Mouse (Mus musculus) heart, embryonic 14.5 days (tissue): ENCODE results near the gene Pdcl. TPM values are rescaled to one million over a fixed set of nuclear protein-coding genes. Genes with fewer than 3 reads are reported as not detected.

Experiments used
- ATAC-seq: fragments of 200-750 bp; cut with Nextera tagmentation; 2 replicates; pipeline ENCODE4 v1.8.0; 2017; ENCODE audit warnings: low read depth, moderate TSS enrichment; ENCODE audit not compliant: insufficient number of reproducible peaks, insufficient read depth, low FRiP score
- H3K27ac ChIP-seq, 2 experiments: fragments of 200-500 bp in 1 of 2; fragments of 300-500 bp in 1 of 2; sonication (generic) in 1 of 2; replicated peaks in 1 of 2; 2 replicates each; pipeline ENCODE4 v1.5.1; 2012 to 2014; ENCODE audit warnings: low read depth in 2 of 2, low read length in 2 of 2, control low read depth in 1 of 2, mild to moderate bottlenecking in 1 of 2, mixed read lengths in 1 of 2; ENCODE audit not compliant: control insufficient read depth in 1 of 2, insufficient read depth in 1 of 2
- H3K27me3 ChIP-seq: fragments of 300-500 bp; sonication (generic); 2 replicates; pipeline ENCODE4 v1.6.1; 2014; ENCODE audit warnings: mild to moderate bottlenecking, low read length, control low read depth; ENCODE audit not compliant: control insufficient read depth, insufficient read depth
- H3K36me3 ChIP-seq: fragments of 300-500 bp; sonication (generic); 2 replicates; pipeline ENCODE4 v1.6.1; 2014; ENCODE audit warnings: mild to moderate bottlenecking, control low read depth, low read length, mixed read lengths; ENCODE audit not compliant: control insufficient read depth, insufficient read depth
- H3K4me1 ChIP-seq, 2 experiments: fragments of 200-500 bp in 1 of 2; fragments of 300-500 bp in 1 of 2; sonication (generic) in 1 of 2; 2 replicates each; pipeline ENCODE4 v1.6.1; 2012 to 2014; ENCODE audit warnings: low read length in 2 of 2, control low read depth in 1 of 2, mixed read lengths in 1 of 2; ENCODE audit not compliant: control insufficient read depth in 2 of 2, insufficient read depth in 2 of 2
- H3K4me2 ChIP-seq: fragments of 300-500 bp; sonication (generic); 2 replicates; pipeline ENCODE4 v1.6.1; 2014; ENCODE audit warnings: mild to moderate bottlenecking, low read length
- H3K4me3 ChIP-seq, 2 experiments: fragments of 200-500 bp in 1 of 2; fragments of 300-500 bp in 1 of 2; sonication (generic) in 1 of 2; 2 replicates each; pipeline ENCODE4 v1.5.1; 2012 to 2014; ENCODE audit warnings: low read length in 2 of 2, mild to moderate bottlenecking in 2 of 2, control low read depth in 1 of 2, low read depth in 1 of 2, moderate library complexity in 1 of 2; ENCODE audit not compliant: control insufficient read depth in 1 of 2, insufficient read depth in 1 of 2
- H3K9ac ChIP-seq: fragments of 300-500 bp; sonication (generic); 2 replicates; pipeline ENCODE4 v1.6.1; 2014; ENCODE audit warnings: mild to moderate bottlenecking, low read length
- H3K9me3 ChIP-seq: fragments of 300-500 bp; sonication (generic); 2 replicates; pipeline ENCODE4 v1.6.1; 2016; ENCODE audit warnings: low read length, control low read depth; ENCODE audit not compliant: control insufficient read depth
- WGBS: fragments of 180-500 bp; shearing (Covaris S2); extraction: QIAGEN DNeasy Blood & Tissue Kit; methylation state at CpG from one replicate; pipeline ENCODE4 v1.1.7; 2014; 5-methylcytosine and 5-hydroxymethylcytosine counted together
- polyA plus RNA-seq: library from polyadenylated mRNA; unstranded; fragments of >200 nt; fragmentation: Nextera tagmentation; extraction: Ambion mirVana; gene quantifications from 2 replicates; pipeline ENCODE4 v1.2.1, GENCODE M21; 2014

Gene Pdcl
- 35.7 and 39.4 TPM in 2 replicates for polyA plus RNA-seq

- H3K9ac ChIP-seq, result peak within 1 kb of the TSS; percentile 83
- H3K4me3 ChIP-seq, result peak within 1 kb of the TSS; percentile 64 to 67
- no peaks in the 10 kb centered on the region for H3K27me3 ChIP-seq
- peak within 1 kb of the TSS; percentile 95 to 96 for H3K27ac ChIP-seq
- H3K36me3 ChIP-seq, result peaks cover 33% of the 10 kb centered on the region
- peak; percentile 100 for ATAC-seq
- H3K9me3 ChIP-seq, result no peaks in the 10 kb centered on the region
- peak within 1 kb of the TSS; percentile 79 for H3K4me2 ChIP-seq
- peaks cover 4 to 12% of the 10 kb centered on the region in 2 experiments; a peak in 3 of 4 replicates for H3K4me1 ChIP-seq
- 2% methylated on average over 42 of the region's 42 CpGs for WGBS
Measured at GRCm38 (mm10) chr2:37358633-37359540, at the start of gene Pdcl. Pdcl (minus strand) TSS chr2:37359332.

GRCm38 (mm10) chr2:37395539-37395938, 36.4 kb upstream of the Pdcl start:
- Histone ChIP-seq H3K27me3 (no peaks in the 10 kb centered on the region), H3K9ac (no peak overlapping the region), H3K4me3 (no peak overlapping the region), H3K36me3 (peaks cover 57% of the 10 kb centered on the region), H3K27ac (no peak overlapping the region), H3K9me3 (no peaks in the 10 kb centered on the region), H3K4me1 (no peaks in the 10 kb centered on the region), H3K4me2 (no peak overlapping the region)
- WGBS, result 54% methylated on average over 1 of the region's 1 CpGs
- ATAC-seq, result no peak

- H3K27ac ChIP-seq, result no peak overlapping the region
- H3K4me2 ChIP-seq, result no peak overlapping the region
- H3K9ac ChIP-seq, result no peak overlapping the region
- H3K27me3 ChIP-seq, result no peaks in the 10 kb centered on the region
- no peak for ATAC-seq
- no peaks in the 10 kb centered on the region for H3K4me1 ChIP-seq
- no peak overlapping the region for H3K4me3 ChIP-seq
- WGBS, result 94% methylated on average over 9 of the region's 9 CpGs
- H3K9me3 ChIP-seq, result no peaks in the 10 kb centered on the region
- peaks cover 69% of the 10 kb centered on the region for H3K36me3 ChIP-seq
Measured at GRCm38 (mm10) chr2:37382921-37383320, 23.8 kb upstream of the Pdcl start.

DNA sequence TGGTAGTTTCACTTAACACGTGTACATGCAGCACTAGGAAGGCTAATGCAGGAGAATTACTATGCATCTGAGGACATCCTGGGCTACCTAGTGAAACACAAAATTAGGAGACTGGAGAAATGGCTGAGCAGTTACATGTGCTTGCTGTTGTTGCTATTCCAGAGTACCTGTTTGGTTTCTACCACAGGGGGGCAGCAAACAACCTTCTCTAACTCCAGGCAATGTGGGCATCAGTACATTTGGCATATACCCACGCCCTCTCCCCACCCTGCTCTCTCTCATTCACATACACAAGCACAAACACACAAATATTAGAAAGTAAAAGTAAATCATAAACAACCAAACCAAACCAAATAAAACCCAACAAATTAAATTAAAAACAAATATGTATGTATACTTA, 21.1 kb upstream of the Pdcl start:
- WGBS, result 68% methylated on average over 2 of the region's 2 CpGs
- no peaks in the 10 kb centered on the region for H3K27me3 ChIP-seq
- ATAC-seq, result no peak
- H3K27ac ChIP-seq, result no peak overlapping the region
- no peak overlapping the region for H3K4me3 ChIP-seq
- no peak overlapping the region for H3K9ac ChIP-seq
- H3K4me1 ChIP-seq, result no peaks in the 10 kb centered on the region
- no peak overlapping the region for H3K4me2 ChIP-seq
- H3K9me3 ChIP-seq, result no peaks in the 10 kb centered on the region
- peaks cover 79% of the 10 kb centered on the region for H3K36me3 ChIP-seq

DNA sequence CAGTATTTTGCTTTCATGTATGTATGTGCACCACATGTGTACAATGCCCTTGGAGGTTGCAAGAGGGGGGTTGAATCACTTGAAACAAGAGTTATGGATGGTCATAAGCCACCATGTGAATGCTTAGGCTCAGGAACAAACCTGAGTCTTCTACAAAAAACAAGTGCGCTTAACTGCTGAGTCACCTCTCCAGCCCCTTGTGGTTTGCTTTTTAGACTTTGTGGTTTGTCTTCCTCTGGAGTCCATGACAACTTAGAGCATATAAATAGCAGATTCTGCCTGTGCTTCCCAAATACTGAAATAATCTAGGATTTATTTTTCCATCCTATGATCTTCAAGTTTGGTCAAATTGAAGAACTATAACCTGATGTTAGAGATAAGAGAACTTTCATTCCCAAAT, 16.9 kb upstream of the Pdcl start:
- H3K36me3 ChIP-seq, result peaks cover 76% of the 10 kb centered on the region

GRCm38 (mm10) chr2:37370651-37371050, 11.5 kb upstream of the Pdcl start:
- Histone ChIP-seq H3K27ac (no peak overlapping the region), H3K4me1 (no peaks in the 10 kb centered on the region), H3K36me3 (peaks cover 36% of the 10 kb centered on the region), H3K27me3 (no peaks in the 10 kb centered on the region), H3K9me3 (no peaks in the 10 kb centered on the region), H3K4me3 (no peak overlapping the region), H3K9ac (no peak overlapping the region), H3K4me2 (no peak overlapping the region)
- WGBS, result 90% methylated on average over 2 of the region's 2 CpGs
- ATAC-seq, result no peak

More for the DNA sequence above, 16.9 kb upstream of the Pdcl start:
- no peak overlapping the region for H3K4me3 ChIP-seq
- H3K27ac ChIP-seq, result no peak overlapping the region
- no peak overlapping the region for H3K4me2 ChIP-seq
- ATAC-seq, result no peak
- no peaks in the 10 kb centered on the region for H3K27me3 ChIP-seq
- no peaks in the 10 kb centered on the region for H3K4me1 ChIP-seq
- no peak overlapping the region for H3K9ac ChIP-seq
- 100% methylated on average over 1 of the region's 1 CpGs for WGBS
- H3K9me3 ChIP-seq, result no peaks in the 10 kb centered on the region

- no peak overlapping the region for H3K9ac ChIP-seq
- peaks cover 23% of the 10 kb centered on the region for H3K36me3 ChIP-seq
- H3K4me2 ChIP-seq, result peak overlapping the region; percentile 79
- no peaks in the 10 kb centered on the region for H3K27me3 ChIP-seq
- 0 out of 4 replicates have a peak overlapping the region, but pooled peaks of 1 of the 2 experiments have one; percentile 64 for H3K4me3 ChIP-seq
- peaks cover 2 to 11% of the 10 kb centered on the region in 2 experiments; a peak in 3 of 4 replicates for H3K4me1 ChIP-seq
- no peak for ATAC-seq
- H3K27ac ChIP-seq, result no peak overlapping the region
- WGBS, result 87% methylated on average over 2 of the region's 2 CpGs
- no peaks in the 10 kb centered on the region for H3K9me3 ChIP-seq
Measured at GRCm38 (mm10) chr2:37359908-37360307, 776 bp upstream of the Pdcl start.
